Mouse (Mus musculus): ENCODE measurements at regions not wholly inside any gene's neighbourhood (a gene's known extent, or its start where the extent isn't known, plus 50 kb on each side); places are given as distances from the start of the nearest gene placed in this dataset.

DNA sequence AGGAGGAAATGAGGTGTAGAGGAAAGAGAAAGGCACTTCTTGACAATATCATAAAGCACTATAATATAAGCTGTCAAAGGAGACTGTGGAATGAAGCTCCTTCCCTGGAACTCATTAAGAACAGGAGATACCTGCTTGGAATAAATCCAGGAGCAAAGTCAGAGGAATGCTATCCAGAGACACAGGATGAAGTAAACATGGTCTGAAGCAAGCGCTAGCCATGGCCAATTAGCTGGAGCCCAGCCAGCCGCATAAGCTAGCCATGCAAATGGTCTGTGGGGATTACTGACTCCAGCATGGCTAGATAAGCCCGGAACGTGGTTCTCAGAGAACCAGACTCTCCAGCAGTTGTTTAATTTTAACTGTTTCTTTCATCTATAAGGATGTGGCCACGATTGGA is 54.9 kb upstream of the Gpc3 start:
- in situ Hi-C loops (cut with MboI; ENCODE audit: low pct_unique_long_range_greater_than_20kb in 1 of 2, low sequenced_read_pairs in 2 of 2, unreplicated experiment in 1 of 2): no loop called here

DNA sequence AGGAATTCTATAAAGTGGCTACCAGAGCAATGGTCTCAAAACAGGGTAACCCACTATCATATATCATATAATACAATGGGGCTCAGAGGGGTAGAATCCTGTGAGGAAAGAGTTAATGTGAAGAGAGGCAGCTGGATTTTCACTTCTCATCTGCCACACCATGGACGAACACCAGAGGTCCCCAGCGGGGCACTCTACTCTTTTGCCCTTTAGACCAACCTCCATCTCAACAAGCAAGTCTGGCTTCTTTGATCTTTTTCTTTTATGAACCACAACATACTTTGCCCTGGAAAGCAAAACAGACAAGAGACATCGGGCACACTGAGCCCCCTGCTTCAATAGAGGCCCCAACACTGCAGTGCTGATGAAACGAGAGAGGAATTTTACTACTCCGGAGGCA is 65.3 kb upstream of the Gpc3 start:
- in situ Hi-C loops (cut with MboI; ENCODE audit: low pct_unique_long_range_greater_than_20kb in 1 of 2, low sequenced_read_pairs in 2 of 2, unreplicated experiment in 1 of 2): loop anchor here (25.0 kb wide), 2 partner anchors 108 to 217 kb away; partner anchors contain the start of gene Ccdc160 (in 1 of the 2)

DNA sequence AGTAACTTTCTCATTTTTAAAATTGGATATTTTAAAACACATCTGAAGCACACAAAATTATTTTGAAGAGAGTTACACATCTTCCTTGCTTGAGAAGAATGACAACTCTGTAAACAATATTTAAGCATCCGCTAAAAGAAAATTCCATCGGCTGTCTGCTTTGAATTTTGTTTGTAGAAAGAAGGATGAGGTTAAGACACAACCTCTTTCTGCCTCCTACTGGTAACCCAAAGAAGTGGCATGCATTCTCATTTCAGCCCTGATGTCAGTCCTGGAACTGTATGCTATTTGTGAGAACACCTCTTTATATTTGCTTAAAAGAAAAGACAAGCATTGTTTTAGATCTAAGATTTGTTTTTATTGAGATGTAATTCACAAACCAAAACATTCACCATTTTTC is 80.6 kb upstream of the Gpc3 start:
- in situ Hi-C loops (cut with MboI; ENCODE audit: low pct_unique_long_range_greater_than_20kb in 1 of 2, low sequenced_read_pairs in 2 of 2, unreplicated experiment in 1 of 2): loop anchor here (25.0 kb wide), 2 partner anchors 93 to 232 kb away; partner anchors contain the start of gene Ccdc160 (in 1 of the 2)

DNA sequence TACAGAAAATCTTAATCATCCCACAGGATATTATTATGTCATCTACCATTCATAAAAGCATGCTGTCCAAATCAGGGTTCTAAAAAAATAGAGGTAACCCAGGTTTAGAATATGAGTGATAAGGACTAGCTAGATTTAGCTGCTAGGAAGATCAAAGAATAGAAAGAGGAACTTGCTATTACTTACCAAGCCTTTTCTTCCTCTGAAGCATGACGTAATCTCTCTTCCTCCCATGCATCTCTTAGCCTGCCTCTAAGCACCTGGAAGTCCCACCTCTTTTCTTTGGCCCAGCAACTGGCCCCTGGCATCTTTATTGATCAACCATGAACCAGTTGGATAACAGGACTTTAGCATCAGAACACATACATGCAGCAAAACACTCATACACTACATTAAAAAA is 85.9 kb upstream of the Gpc3 start:
- in situ Hi-C loops (cut with MboI; ENCODE audit: low pct_unique_long_range_greater_than_20kb in 1 of 2, low sequenced_read_pairs in 2 of 2, unreplicated experiment in 1 of 2): loop anchor here (25.0 kb wide), 2 partner anchors 88 to 237 kb away; partner anchors contain the start of gene Ccdc160 (in 1 of the 2)

DNA sequence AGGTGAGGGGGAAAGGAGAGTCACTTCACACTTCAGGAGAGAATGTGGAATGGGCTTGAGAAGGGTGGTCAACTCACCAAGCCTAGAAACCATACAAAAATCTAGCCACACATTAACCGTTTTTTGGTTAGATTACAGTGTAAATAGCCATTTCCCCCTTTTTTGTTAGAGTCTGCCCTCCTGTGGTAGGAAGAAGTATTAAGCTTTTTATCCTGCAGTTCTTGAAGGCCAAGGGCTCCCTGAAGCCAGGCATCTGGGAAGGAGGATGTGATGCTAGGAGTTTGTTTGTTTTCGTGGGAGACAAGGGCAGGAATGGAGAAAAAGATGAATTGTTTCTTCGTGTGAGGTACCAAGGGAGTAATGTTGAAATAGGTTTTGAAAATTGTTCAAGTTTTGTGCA is 73.5 kb upstream of the Ccdc160 start:
- in situ Hi-C loops (cut with MboI; ENCODE audit: low pct_unique_long_range_greater_than_20kb in 1 of 2, low sequenced_read_pairs in 2 of 2, unreplicated experiment in 1 of 2): no loop called here

DNA sequence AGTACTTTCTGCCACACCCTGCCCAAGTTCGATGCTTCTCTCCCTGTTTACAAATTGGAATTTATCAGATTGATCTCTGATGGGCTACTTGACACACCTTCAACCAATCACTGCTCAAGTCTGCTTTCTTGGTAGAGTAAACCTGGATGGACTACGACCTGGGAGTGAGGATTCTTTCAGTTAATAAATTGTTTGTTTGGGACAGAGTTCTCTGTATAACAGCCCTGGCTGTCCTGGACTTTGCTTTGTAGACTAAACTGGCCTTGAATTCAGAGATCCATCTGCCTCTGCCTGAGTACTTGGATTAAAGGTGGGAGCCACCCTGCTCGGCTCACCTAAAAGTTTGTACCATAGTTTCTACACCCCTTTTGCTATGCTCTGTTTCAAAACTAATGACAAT is 52.9 kb upstream of the Ccdc160 start:
- in situ Hi-C loops (cut with MboI; ENCODE audit: low pct_unique_long_range_greater_than_20kb in 1 of 2, low sequenced_read_pairs in 2 of 2, unreplicated experiment in 1 of 2): no loop called here
